Mouse (Mus musculus): ENCODE measurements around the gene Vmn1r128. TPM values are rescaled to one million over a fixed set of nuclear protein-coding genes. Genes with fewer than 3 reads are reported as not detected.
"Not testable (repeated sequence)": the region's sequence is repeated elsewhere in the genome, so short reads cannot be mapped to it uniquely, and the experiment has no call there.

Vmn1r128 gene
- total RNA-seq (2021), result not detected
- long read RNA-seq, experiment 1, result 0 reads
- long read RNA-seq, experiment 2, result 0 reads

DNA sequence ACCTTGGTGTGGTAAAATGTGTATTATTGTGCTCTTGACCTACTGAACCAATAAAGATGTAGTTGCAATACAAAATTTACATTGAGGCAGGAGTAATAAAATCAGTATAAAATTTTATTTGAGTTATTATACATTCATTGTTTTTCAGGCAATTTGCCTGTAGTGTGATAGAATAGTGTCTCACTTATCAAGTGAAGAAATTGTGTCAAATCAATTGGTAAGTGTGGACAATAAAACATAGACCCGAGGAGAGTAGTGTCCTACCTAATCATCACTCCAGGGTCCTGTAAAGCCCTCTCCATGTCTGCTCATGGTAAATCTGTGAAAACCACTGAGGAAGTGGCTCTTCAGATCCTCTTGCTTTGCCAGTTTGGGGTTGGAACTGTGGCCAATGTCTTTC lies at the start of gene Vmn1r128:
Vmn1r128 (plus strand) TSS at position 301 of the 400 bp plus-strand sequence.
- not testable (repeated sequence) for DNase-seq (ENCODE audit: low spot score in 2 of 2)

DNA sequence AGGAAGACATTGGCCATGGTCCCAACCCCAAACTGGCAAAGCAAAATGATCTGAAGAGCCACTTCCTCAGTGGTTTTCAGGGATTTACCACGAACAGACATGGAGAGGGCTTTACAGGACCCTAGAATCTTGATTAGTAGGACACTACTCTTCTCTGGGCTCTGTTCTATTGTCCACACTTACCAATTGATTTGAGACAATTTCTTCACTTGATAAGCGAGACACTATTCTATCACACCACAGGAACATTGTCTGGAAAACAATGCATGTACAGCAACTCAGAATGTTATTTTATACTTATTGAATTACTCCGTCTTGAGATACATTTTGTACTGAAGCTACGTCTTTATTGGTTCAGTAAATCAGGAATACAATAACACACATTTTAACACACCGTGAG lies 47.8 kb upstream of the Vmn1r128 start, which contains the start of gene Vmn1r126:
Vmn1r126 (minus strand) TSS at position 101 of the 400 bp plus-strand sequence.
- not testable (repeated sequence) for DNase-seq (ENCODE audit: low spot score in 2 of 2)

DNA sequence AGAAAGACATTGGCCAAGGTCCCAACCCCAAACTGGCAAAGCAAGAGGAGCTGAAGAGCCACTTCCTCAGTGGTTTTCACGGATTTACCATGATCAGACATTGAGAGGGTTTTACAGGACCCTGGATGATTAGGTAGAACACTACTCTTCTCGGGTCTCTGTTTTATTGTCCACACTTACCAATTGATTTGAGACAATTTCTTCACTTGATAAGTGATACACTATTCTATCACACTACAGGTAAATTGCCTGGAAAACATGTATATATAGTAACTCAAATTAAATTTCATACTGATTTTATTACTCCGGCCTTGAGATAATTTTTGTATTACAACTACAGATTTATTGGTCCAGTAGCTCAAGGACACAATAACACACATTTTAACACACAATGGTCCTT lies 29.4 kb upstream of the Vmn1r128 start, which contains the start of gene Vmn1r127:
Vmn1r127 (minus strand) TSS at position 101 of the 400 bp plus-strand sequence.
- DNase-seq (ENCODE audit: low spot score in 2 of 2), result not testable (repeated sequence)

DNA sequence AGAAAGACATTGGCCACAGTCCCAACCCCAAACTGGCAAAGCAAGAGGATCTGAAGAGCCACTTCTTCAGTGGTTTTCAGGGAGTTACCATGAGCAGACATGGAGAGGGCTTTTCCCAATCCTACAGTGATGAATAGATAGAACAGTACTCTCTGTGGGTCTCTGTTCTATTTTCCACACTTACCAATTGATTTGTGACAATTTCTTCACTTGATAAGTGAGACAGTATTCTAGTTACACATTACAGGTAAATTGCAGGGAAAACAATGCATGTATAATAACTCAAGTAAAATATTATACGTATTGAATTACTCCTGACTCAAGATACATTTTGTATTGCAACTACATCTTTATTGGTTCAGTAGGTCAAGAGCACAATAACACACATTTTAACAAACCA lies 12.0 kb downstream of the Vmn1r128 start, which contains the start of gene Vmn1r129:
Vmn1r129 (minus strand) TSS at position 101 of the 400 bp plus-strand sequence.
- DNase-seq (ENCODE audit: low spot score in 2 of 2), result not testable (repeated sequence)

Other genes with a start within 250 kb of the Vmn1r128 start
- not detected for gene Vmn1r122, start 215.2 kb upstream of the Vmn1r128 start, total RNA-seq (2021)
- not detected for gene Vmn1r123, start 187.2 kb upstream of the Vmn1r128 start, total RNA-seq (2021)
- not detected for gene Gm5157, start 158.9 kb upstream of the Vmn1r128 start, total RNA-seq (2021)
- not detected for gene Vmn1r124, start 88.8 kb upstream of the Vmn1r128 start, total RNA-seq (2021)
- gene Vmn1r125, start 77.2 kb upstream of the Vmn1r128 start, total RNA-seq (2021), result not detected
- not detected for gene Vmn1r126, start 47.9 kb upstream of the Vmn1r128 start, total RNA-seq (2021)
- not detected for gene Vmn1r127, start 29.5 kb upstream of the Vmn1r128 start, total RNA-seq (2021)
- gene Vmn1r129, start 11.9 kb downstream of the Vmn1r128 start, total RNA-seq (2021), result not detected
- not detected for gene Gm6882, start 83.4 kb downstream of the Vmn1r128 start, total RNA-seq (2021)
- not detected for gene Vmn1r130, start 162.4 kb downstream of the Vmn1r128 start, total RNA-seq (2021)
- gene Vmn1r131, start 196.7 kb downstream of the Vmn1r128 start, total RNA-seq (2021), result not detected